In the genomic region with DNA sequence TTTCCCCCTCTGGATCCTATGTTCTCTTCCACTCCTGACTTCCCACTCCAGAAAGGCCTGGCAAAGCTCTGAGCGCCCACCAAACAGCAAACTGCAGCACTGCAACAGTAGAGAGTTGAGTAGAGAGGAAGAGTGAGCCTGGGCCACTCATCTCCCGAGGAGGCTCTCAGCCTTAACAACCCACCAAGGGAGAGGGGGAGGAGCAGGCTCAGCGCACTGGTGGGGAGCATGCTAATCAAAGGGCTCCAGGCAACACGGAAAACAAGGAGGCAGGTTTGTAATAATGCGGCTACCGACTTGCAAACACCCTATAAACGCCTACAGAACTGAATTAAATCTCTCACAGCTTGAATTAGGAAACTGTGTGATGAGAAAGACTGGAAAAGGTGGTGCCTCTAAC, we compare ENCODE assay signal across 12 mouse cellular contexts. TPM values are rescaled to one million over a fixed set of nuclear protein-coding genes. Genes with fewer than 3 reads are reported as not detected.
DNase-seq lines count a peak whose midpoint lies in the region; ATAC-seq lines count a peak whose summit lies in the region.
"Had no signal": no experiment of that assay in that cellular context is flagged by ENCODE, and none has a peak within 500 bp of the region (broad histone marks: within the 10 kb centered on the region; RNA-seq: fewer than 3 reads in every experiment).

No protein-coding gene starts in this region.

- no peak for ATAC-seq in kidney, embryonic 15.5 days (replicated peaks; ENCODE audit: low FRiP score)
- no peak for ATAC-seq in kidney, embryonic 16.5 days (ENCODE audit: low FRiP score, low TSS enrichment)
- no peak for ATAC-seq in embryonic facial prominence, embryonic 13.5 days (ENCODE audit: insufficient number of reproducible peaks, insufficient read depth, low FRiP score, low TSS enrichment, low read depth)
- peak; percentile 34; the same call in 1 of the 2 replicates for ATAC-seq in hindbrain, embryonic 13.5 days (ENCODE audit: low FRiP score)
- 0 out of 2 replicates have a peak, but pooled peaks have one; percentile 36 for ATAC-seq in neural tube, embryonic 13.5 days (ENCODE audit: low read depth)

- no peaks in the 10 kb centered on the region for H3K36me3 ChIP-seq in kidney, embryonic 15.5 days
- no peaks in the 10 kb centered on the region for H3K36me3 ChIP-seq in kidney, embryonic 16.5 days (ENCODE audit: insufficient read depth, low read length)
- H3K36me3 ChIP-seq in embryonic facial prominence, embryonic 13.5 days: no peaks in the 10 kb centered on the region
- no peaks in the 10 kb centered on the region for H3K36me3 ChIP-seq in hindbrain, embryonic 13.5 days
- H3K36me3 ChIP-seq in neural tube, embryonic 13.5 days: no peaks in the 10 kb centered on the region

- peaks cover 75% of the 10 kb centered on the region for H3K4me1 ChIP-seq in kidney, embryonic 15.5 days
- peaks cover 48% of the 10 kb centered on the region for H3K4me1 ChIP-seq in kidney, embryonic 16.5 days (ENCODE audit: insufficient read depth, low read length)
- H3K4me1 ChIP-seq in embryonic facial prominence, embryonic 13.5 days: peaks cover 65% of the 10 kb centered on the region
- peaks cover 86% of the 10 kb centered on the region for H3K4me1 ChIP-seq in hindbrain, embryonic 13.5 days (replicated peaks)
- peaks cover 86% of the 10 kb centered on the region for H3K4me1 ChIP-seq in neural tube, embryonic 13.5 days (replicated peaks)

- no peak overlapping the region for H3K4me3 ChIP-seq in kidney, embryonic 15.5 days (replicated peaks)
- H3K4me3 ChIP-seq in kidney, embryonic 16.5 days (ENCODE audit: low read length): no peak overlapping the region
- H3K4me3 ChIP-seq in embryonic facial prominence, embryonic 13.5 days: no peak overlapping the region
- no peak overlapping the region for H3K4me3 ChIP-seq in hindbrain, embryonic 13.5 days
- no peak overlapping the region for H3K4me3 ChIP-seq in neural tube, embryonic 13.5 days

- WGBS in kidney, embryonic 15.5 days: 18% methylated on average over 7 of the region's 7 CpGs
- 23% methylated on average over 7 of the region's 7 CpGs for WGBS in kidney, embryonic 16.5 days
- 9% methylated on average over 7 of the region's 7 CpGs for WGBS in embryonic facial prominence, embryonic 13.5 days
- 7% methylated on average over 7 of the region's 7 CpGs for WGBS in hindbrain, embryonic 13.5 days
- WGBS in neural tube, embryonic 13.5 days: 8% methylated on average over 7 of the region's 7 CpGs

- H3K9me3 ChIP-seq in kidney, embryonic 15.5 days (replicated peaks): no peaks in the 10 kb centered on the region
- no peaks in the 10 kb centered on the region for H3K9me3 ChIP-seq in kidney, embryonic 16.5 days (ENCODE audit: low read length)
- H3K9me3 ChIP-seq in embryonic facial prominence, embryonic 13.5 days: no peaks in the 10 kb centered on the region
- H3K9me3 ChIP-seq in hindbrain, embryonic 13.5 days: no peaks in the 10 kb centered on the region
- H3K9me3 ChIP-seq in neural tube, embryonic 13.5 days: no peaks in the 10 kb centered on the region

- peak overlapping the region; percentile 51; the same call in 1 of the 2 replicates for H3K27ac ChIP-seq in kidney, embryonic 15.5 days
- no peak overlapping the region for H3K27ac ChIP-seq in kidney, embryonic 16.5 days (ENCODE audit: low read length)
- H3K27ac ChIP-seq in embryonic facial prominence, embryonic 13.5 days: 0 out of 2 replicates have a peak overlapping the region, but pooled peaks have one; percentile 9
- peak overlapping the region; percentile 49 for H3K27ac ChIP-seq in hindbrain, embryonic 13.5 days
- H3K27ac ChIP-seq in neural tube, embryonic 13.5 days (replicated peaks): peak overlapping the region; percentile 53; the same call in 1 of the 2 replicates

- no peak for DNase-seq in frontal cortex, adult 2 months (ENCODE audit: extremely low spot score in 1 of 2, low spot score in 1 of 2)
- DNase-seq in cerebellum, adult 11 months: no peak
- DNase-seq: cerebellum, adult 18-20 months; gastrocnemius, postnatal 14 days; kidney, postnatal 25 days; lung, adult 2 months; spleen, adult 18-20 months had no signal

- no peak overlapping the region for H3K9ac ChIP-seq in kidney, embryonic 15.5 days
- no peak overlapping the region for H3K9ac ChIP-seq in kidney, embryonic 16.5 days (replicated peaks; ENCODE audit: low read length)
- no peak overlapping the region for H3K9ac ChIP-seq in embryonic facial prominence, embryonic 13.5 days
- H3K9ac ChIP-seq in hindbrain, embryonic 13.5 days: no peak overlapping the region
- H3K9ac ChIP-seq in neural tube, embryonic 13.5 days: no peak overlapping the region

- no peak overlapping the region for H3K4me2 ChIP-seq in kidney, embryonic 15.5 days
- no peak overlapping the region for H3K4me2 ChIP-seq in kidney, embryonic 16.5 days (replicated peaks; ENCODE audit: low read depth, low read length)
- no peak overlapping the region for H3K4me2 ChIP-seq in embryonic facial prominence, embryonic 13.5 days
- no peak overlapping the region for H3K4me2 ChIP-seq in hindbrain, embryonic 13.5 days
- no peak overlapping the region for H3K4me2 ChIP-seq in neural tube, embryonic 13.5 days

- H3K27me3 ChIP-seq in kidney, embryonic 15.5 days: no peaks in the 10 kb centered on the region
- no peaks in the 10 kb centered on the region for H3K27me3 ChIP-seq in kidney, embryonic 16.5 days (ENCODE audit: insufficient read depth, low read length)
- no peaks in the 10 kb centered on the region for H3K27me3 ChIP-seq in embryonic facial prominence, embryonic 13.5 days
- no peaks in the 10 kb centered on the region for H3K27me3 ChIP-seq in hindbrain, embryonic 13.5 days
- H3K27me3 ChIP-seq in neural tube, embryonic 13.5 days: 0 out of 2 replicates have a peak, but pooled peaks cover 3% of the 10 kb centered on the region

RNA-seq across cellular contexts. Expression of gene Sipa1l2, which starts 42.6 kb away (rescaled TPM):
- 16.9 and 17.4 TPM in 2 replicates for polyA plus RNA-seq in kidney, embryonic 15.5 days (2015; fragmentation: Nextera tagmentation; extraction: Ambion mirVana)
- 18.1 and 18.3 TPM in 2 replicates for polyA plus RNA-seq in kidney, embryonic 16.5 days (2015; fragmentation: Nextera tagmentation; extraction: Ambion mirVana)
- polyA plus RNA-seq in embryonic facial prominence, embryonic 13.5 days (2015; fragmentation: Nextera tagmentation; extraction: Ambion mirVana): 17.9 and 18.0 TPM in 2 replicates
- polyA plus RNA-seq in hindbrain, embryonic 13.5 days (2015; fragmentation: Nextera tagmentation; extraction: Ambion mirVana): 24.7 and 26.5 TPM in 2 replicates
- polyA plus RNA-seq in neural tube, embryonic 13.5 days (2015; fragmentation: Nextera tagmentation; extraction: Ambion mirVana): 19.7 and 22.9 TPM in 2 replicates
- polyA plus RNA-seq in frontal cortex, adult 2 months (2012; rRNA removed): 26.7 and 29.7 TPM in 2 replicates

Comparison
In these comparisons a context has a peak if more than half of its experiments do, and no peak if none do; other contexts are left out.
1. ATAC-seq: peak in hindbrain, embryonic 13.5 days (single experiment) and neural tube, embryonic 13.5 days (single experiment); none in kidney, embryonic 15.5 days (single experiment), kidney, embryonic 16.5 days (single experiment) and embryonic facial prominence, embryonic 13.5 days (single experiment).